Mouse (Mus musculus): Measurements from ENCODE around the gene Tmem240. TPM values are rescaled to one million over a fixed set of nuclear protein-coding genes. Genes with fewer than 3 reads are reported as not detected.

Tmem240 gene
- total and polyA plus RNA-seq, 2 experiments from 2014 or later = 23.8 to 43.4 TPM

GRCm38 (mm10) chr4:155695531-155696062 is 39.0 kb upstream of the Tmem240 start:
- Histone ChIP-seq H3K4me2 (ENCODE audit: low read depth) (peak overlapping the region; percentile 89), H3K36me3 (ENCODE audit: insufficient read depth) (no peaks in the 10 kb centered on the region), H3K4me1 (ENCODE audit: insufficient read depth) (peaks cover 17% of the 10 kb centered on the region), H3K4me3 (ENCODE audit: low read depth, low read length) (peak overlapping the region; percentile 87), H3K9ac (peak overlapping the region; percentile 80), H3K27ac (ENCODE audit: low read depth, low read length) (peak overlapping the region; percentile 95), H3K27me3 (ENCODE audit: insufficient read depth, low read length) (no peaks in the 10 kb centered on the region), H3K9me3 (ENCODE audit: low read length) (no peaks in the 10 kb centered on the region)
- WGBS = 87% methylated on average over 4 of the region's 4 CpGs
- ATAC-seq (no peak), DNase-seq (no peak)
- TF ChIP-seq CTCF (IDR thresholded peaks at IDR 0.05; ENCODE audit: low read depth) = no peak

- peaks cover 17% of the 10 kb centered on the region for H3K4me1 ChIP-seq (ENCODE audit: insufficient read depth)
- 82% methylated on average over 16 of the region's 16 CpGs for WGBS
- H3K4me3 ChIP-seq (ENCODE audit: low read depth, low read length) = no peak overlapping the region
- H3K27ac ChIP-seq (ENCODE audit: low read depth, low read length) = no peak overlapping the region
- H3K36me3 ChIP-seq (ENCODE audit: insufficient read depth) = no peaks in the 10 kb centered on the region
- peak overlapping the region; percentile 89 for H3K4me2 ChIP-seq (ENCODE audit: low read depth)
- TF ChIP-seq CTCF (IDR thresholded peaks at IDR 0.05; ENCODE audit: low read depth) = no peak
- DNase-seq (no peak), ATAC-seq (no peak)
- H3K27me3 ChIP-seq (ENCODE audit: insufficient read depth, low read length) = no peaks in the 10 kb centered on the region
- no peaks in the 10 kb centered on the region for H3K9me3 ChIP-seq (ENCODE audit: low read length)
- peak overlapping the region; percentile 28; the same call in 1 of the 2 replicates for H3K9ac ChIP-seq
These were observed 38.0 kb upstream of the Tmem240 start for GRCm38 (mm10) chr4:155696261-155697255.

- TF ChIP-seq CTCF (IDR thresholded peaks at IDR 0.05; ENCODE audit: low read depth) = peak; percentile 72
- no peak overlapping the region for H3K27ac ChIP-seq (ENCODE audit: low read depth, low read length)
- H3K4me3 ChIP-seq (ENCODE audit: low read depth, low read length) = no peak overlapping the region
- no peak for ATAC-seq
- H3K9ac ChIP-seq = no peak overlapping the region
- H3K36me3 ChIP-seq (ENCODE audit: insufficient read depth) = no peaks in the 10 kb centered on the region
- H3K4me2 ChIP-seq (ENCODE audit: low read depth) = no peak overlapping the region
- no peaks in the 10 kb centered on the region for H3K27me3 ChIP-seq (ENCODE audit: insufficient read depth, low read length)
- peak; percentile 26 for DNase-seq
- no peaks in the 10 kb centered on the region for H3K9me3 ChIP-seq (ENCODE audit: low read length)
- peaks cover 13% of the 10 kb centered on the region for H3K4me1 ChIP-seq (ENCODE audit: insufficient read depth)
These were observed 34.2 kb upstream of the Tmem240 start for GRCm38 (mm10) chr4:155700425-155700824.

- no peak for TF ChIP-seq CTCF (IDR thresholded peaks at IDR 0.05; ENCODE audit: low read depth)
- DNase-seq = no peak
- Histone ChIP-seq H3K9me3 (ENCODE audit: low read length) (no peaks in the 10 kb centered on the region), H3K9ac (no peak overlapping the region), H3K27ac (ENCODE audit: low read depth, low read length) (no peak overlapping the region), H3K4me2 (ENCODE audit: low read depth) (no peak overlapping the region), H3K27me3 (ENCODE audit: insufficient read depth, low read length) (no peaks in the 10 kb centered on the region), H3K36me3 (ENCODE audit: insufficient read depth) (no peaks in the 10 kb centered on the region), H3K4me1 (ENCODE audit: insufficient read depth) (0 out of 2 replicates have a peak, but pooled peaks cover 5% of the 10 kb centered on the region), H3K4me3 (ENCODE audit: low read depth, low read length) (no peak overlapping the region)
- ATAC-seq = no peak
- WGBS = 94% methylated on average over 4 of the region's 4 CpGs
These were observed 31.1 kb upstream of the Tmem240 start for GRCm38 (mm10) chr4:155703425-155703929.

- 0 out of 2 replicates have a peak, but pooled peaks cover 5% of the 10 kb centered on the region for H3K4me1 ChIP-seq (ENCODE audit: insufficient read depth)
- peak; percentile 96 for ATAC-seq
- DNase-seq = peak; percentile 99
- H3K27ac ChIP-seq (ENCODE audit: low read depth, low read length) = peak within 1 kb of the TSS; percentile 93
- WGBS = under 1% methylated on average over 83 of the region's 83 CpGs
- no peak for TF ChIP-seq CTCF (IDR thresholded peaks at IDR 0.05; ENCODE audit: low read depth)
- no peaks in the 10 kb centered on the region for H3K27me3 ChIP-seq (ENCODE audit: insufficient read depth, low read length)
- peak within 1 kb of the TSS; percentile 85 for H3K4me2 ChIP-seq (ENCODE audit: low read depth)
- no peaks in the 10 kb centered on the region for H3K9me3 ChIP-seq (ENCODE audit: low read length)
- H3K36me3 ChIP-seq (ENCODE audit: insufficient read depth) = no peaks in the 10 kb centered on the region
- peak within 1 kb of the TSS; percentile 70 for H3K9ac ChIP-seq
- H3K4me3 ChIP-seq (ENCODE audit: low read depth, low read length) = peak within 1 kb of the TSS; percentile 67
These were observed 29.6 kb upstream of the Tmem240 start, which contains the start of gene Ssu72 for GRCm38 (mm10) chr4:155704721-155705591. Ssu72 (plus strand) TSS chr4:155704800.

- WGBS = under 1% methylated on average over 19 of the region's 19 CpGs
- DNase-seq (peak; percentile 31), ATAC-seq (no peak)
- Histone ChIP-seq H3K9me3 (ENCODE audit: low read length) (no peaks in the 10 kb centered on the region), H3K9ac (peak overlapping the region; percentile 70), H3K27ac (ENCODE audit: low read depth, low read length) (peak overlapping the region; percentile 93), H3K4me2 (ENCODE audit: low read depth) (peak overlapping the region; percentile 85), H3K4me1 (ENCODE audit: insufficient read depth) (0 out of 2 replicates have a peak, but pooled peaks cover 5% of the 10 kb centered on the region), H3K4me3 (ENCODE audit: low read depth, low read length) (peak overlapping the region; percentile 67), H3K36me3 (ENCODE audit: insufficient read depth) (no peaks in the 10 kb centered on the region), H3K27me3 (ENCODE audit: insufficient read depth, low read length) (no peaks in the 10 kb centered on the region)
- no peak for TF ChIP-seq CTCF (IDR thresholded peaks at IDR 0.05; ENCODE audit: low read depth)
These were observed 29.0 kb upstream of the Tmem240 start for GRCm38 (mm10) chr4:155705592-155705929.

Data from forebrain, postnatal 0 days (tissue).